Comparison of ENCODE assay signal across 11 mouse cellular contexts in the genomic region with DNA sequence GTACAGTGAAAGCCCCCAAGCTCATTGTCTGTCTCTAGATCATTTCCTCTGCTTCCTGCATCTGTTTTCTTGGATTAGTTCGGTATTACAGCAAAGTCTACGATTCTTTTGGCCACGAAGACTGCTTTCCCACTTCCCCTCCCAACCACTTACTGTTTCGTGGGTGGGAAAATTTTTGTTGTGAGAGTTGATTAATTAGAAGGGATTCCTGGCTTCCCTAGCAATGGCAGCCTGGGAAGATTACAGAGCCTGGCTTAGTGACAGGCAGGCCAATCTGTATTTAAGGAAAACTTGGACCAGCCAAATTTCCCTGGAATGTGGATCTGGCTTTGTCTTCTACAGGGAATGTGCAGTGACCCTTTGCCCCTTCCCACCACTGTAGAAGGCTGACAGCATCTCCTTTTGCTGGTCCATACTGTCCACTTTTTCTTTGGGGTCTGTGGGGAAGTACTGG. TPM values are rescaled to one million over a fixed set of nuclear protein-coding genes. Genes with fewer than 3 reads are reported as not detected.
DNase-seq lines count a peak whose midpoint lies in the region; ATAC-seq and TF ChIP-seq lines count a peak whose summit lies in the region.
"Had no signal": no experiment of that assay in that cellular context is flagged by ENCODE, and none has a peak within 500 bp of the region (broad histone marks: within the 10 kb centered on the region; RNA-seq: fewer than 3 reads in every experiment).

No protein-coding gene starts in this region.

- H3K9me3 ChIP-seq in forebrain, embryonic 10.5 days: no peaks in the 10 kb centered on the region
- H3K9me3 ChIP-seq in forebrain, postnatal 0 days (ENCODE audit: low read length): no peaks in the 10 kb centered on the region
- H3K9me3 ChIP-seq in megakaryocyte, embryonic 14.5 days: no peaks in the 10 kb centered on the region
- no peaks in the 10 kb centered on the region for H3K9me3 ChIP-seq in hindbrain, embryonic 13.5 days
- no peaks in the 10 kb centered on the region for H3K9me3 ChIP-seq in stomach, embryonic 16.5 days (replicated peaks; ENCODE audit: control insufficient read depth, low read length)

- H3K4me3 ChIP-seq in forebrain, embryonic 10.5 days: no peak overlapping the region
- no peak overlapping the region for H3K4me3 ChIP-seq in forebrain, postnatal 0 days (ENCODE audit: low read depth, low read length)
- H3K4me3 ChIP-seq in megakaryocyte, embryonic 14.5 days (replicated peaks): peak overlapping the region; percentile 75
- no peak overlapping the region for H3K4me3 ChIP-seq in hindbrain, embryonic 13.5 days
- no peak overlapping the region for H3K4me3 ChIP-seq in stomach, embryonic 16.5 days (replicated peaks; ENCODE audit: low read length)

- intact Hi-C loops in left cerebral cortex, postnatal 4 days (cut with DNase I): loop anchor here (5.0 kb wide), 3 partner anchors 200 to 1030 kb away; no protein-coding TSS in a partner anchor

- H3K4me1 ChIP-seq in forebrain, embryonic 10.5 days: peaks cover 40% of the 10 kb centered on the region
- no peaks in the 10 kb centered on the region for H3K4me1 ChIP-seq in forebrain, postnatal 0 days (ENCODE audit: insufficient read depth)
- H3K4me1 ChIP-seq in megakaryocyte, embryonic 14.5 days: peaks cover 65% of the 10 kb centered on the region
- H3K4me1 ChIP-seq in hindbrain, embryonic 13.5 days (replicated peaks): 0 out of 2 replicates have a peak, but pooled peaks cover 7% of the 10 kb centered on the region
- H3K4me1 ChIP-seq in stomach, embryonic 16.5 days (ENCODE audit: control insufficient read depth, insufficient read depth, low read length): peaks cover 14% of the 10 kb centered on the region; the same call in 1 of the 2 replicates

- no peak for DNase-seq in forebrain, embryonic 10.5 days (ENCODE audit: extremely low spot score, low spot score)
- no peak for DNase-seq in forebrain, postnatal 0 days
- no peak for DNase-seq in left cerebral cortex, postnatal 4 days
- DNase-seq in cerebellum, adult 11 months: no peak
- DNase-seq: B cell, adult 2 months; cerebellum, adult 18-20 months had no signal

- H3K4me2 ChIP-seq in forebrain, postnatal 0 days (ENCODE audit: low read depth): no peak overlapping the region
- H3K4me2 ChIP-seq in hindbrain, embryonic 13.5 days: no peak overlapping the region
- H3K4me2 ChIP-seq in stomach, embryonic 16.5 days (ENCODE audit: low read depth, low read length): no peak overlapping the region

- WGBS in forebrain, embryonic 10.5 days: 19% methylated on average over 4 of the region's 4 CpGs
- WGBS in forebrain, postnatal 0 days: 7% methylated on average over 4 of the region's 4 CpGs
- WGBS in hindbrain, embryonic 13.5 days: 13% methylated on average over 4 of the region's 4 CpGs
- 16% methylated on average over 4 of the region's 4 CpGs for WGBS in stomach, embryonic 16.5 days

- no peak for ATAC-seq in forebrain, postnatal 0 days
- ATAC-seq in megakaryocyte, adult 5-6 weeks (ENCODE audit: poor library complexity, severe bottlenecking): no peak
- ATAC-seq in hindbrain, embryonic 13.5 days (ENCODE audit: low FRiP score): 0 out of 2 replicates have a peak, but pooled peaks have one; percentile 60
- ATAC-seq in stomach, embryonic 16.5 days (ENCODE audit: insufficient read depth, low FRiP score): peak; percentile 58; the same call in 1 of the 2 replicates

- no peaks in the 10 kb centered on the region; the same call in 1 of the 2 replicates for H3K36me3 ChIP-seq in forebrain, embryonic 10.5 days (replicated peaks)
- H3K36me3 ChIP-seq in forebrain, postnatal 0 days (ENCODE audit: insufficient read depth): no peaks in the 10 kb centered on the region
- peaks cover 3% of the 10 kb centered on the region for H3K36me3 ChIP-seq in megakaryocyte, embryonic 14.5 days (replicated peaks; ENCODE audit: low read length)
- H3K36me3 ChIP-seq in hindbrain, embryonic 13.5 days: no peaks in the 10 kb centered on the region
- no peaks in the 10 kb centered on the region for H3K36me3 ChIP-seq in stomach, embryonic 16.5 days (ENCODE audit: control insufficient read depth, insufficient read depth, low read length)

- peak overlapping the region; percentile 60 for H3K27ac ChIP-seq in forebrain, embryonic 10.5 days
- H3K27ac ChIP-seq in forebrain, postnatal 0 days (ENCODE audit: low read depth, low read length): no peak overlapping the region
- H3K27ac ChIP-seq in hindbrain, embryonic 13.5 days: no peak overlapping the region
- peak overlapping the region; percentile 66; the same call in 1 of the 2 replicates for H3K27ac ChIP-seq in stomach, embryonic 16.5 days (ENCODE audit: low read length)

- no peak for TF ChIP-seq CTCF in forebrain, postnatal 0 days (IDR thresholded peaks at IDR 0.05; ENCODE audit: low read depth)

- H3K9ac ChIP-seq in forebrain, postnatal 0 days: no peak overlapping the region
- no peak overlapping the region for H3K9ac ChIP-seq in hindbrain, embryonic 13.5 days
- H3K9ac ChIP-seq in stomach, embryonic 16.5 days (ENCODE audit: low read length): no peak overlapping the region

- H3K27me3 ChIP-seq in forebrain, embryonic 10.5 days (ENCODE audit: poor library complexity, severe bottlenecking): no peaks in the 10 kb centered on the region
- H3K27me3 ChIP-seq in forebrain, postnatal 0 days (ENCODE audit: insufficient read depth, low read length): no peaks in the 10 kb centered on the region; the same call in 1 of the 2 replicates
- H3K27me3 ChIP-seq in megakaryocyte, embryonic 14.5 days (replicated peaks): no peaks in the 10 kb centered on the region
- H3K27me3 ChIP-seq in hindbrain, embryonic 13.5 days: no peaks in the 10 kb centered on the region
- H3K27me3 ChIP-seq in stomach, embryonic 16.5 days (ENCODE audit: control insufficient read depth, insufficient read depth, low read length): no peaks in the 10 kb centered on the region

RNA-seq across cellular contexts. Expression of gene AL731706.1, which starts 20.8 kb away (rescaled TPM):
- 24.6 and 25.5 TPM in 2 replicates for polyA plus RNA-seq in forebrain, embryonic 10.5 days (2016; fragmentation: Nextera tagmentation; extraction: Ambion mirVana)
- 4.0 and 12.3 TPM in 2 replicates for total RNA-seq in forebrain, postnatal 0 days (2014; rRNA removed)
- polyA plus RNA-seq in forebrain, postnatal 0 days (2015; fragmentation: Nextera tagmentation; extraction: Ambion mirVana): 17.6 and 19.3 TPM in 2 replicates
- 1.8 TPM in 1 of 2 replicates, not detected in the other for polyA plus RNA-seq in megakaryocyte, embryonic 14.5 days (2012; ENCODE audit: insufficient read depth, low replicate concordance)
- 8.2 and 9.1 TPM in 2 replicates for total RNA-seq in megakaryocyte, adult 5-6 weeks (2015)
- 15.7 and 18.2 TPM in 2 replicates for total RNA-seq in megakaryocyte, adult 5-6 weeks (2017)
- polyA plus RNA-seq in hindbrain, embryonic 13.5 days (2015; fragmentation: Nextera tagmentation; extraction: Ambion mirVana): 21.1 and 23.0 TPM in 2 replicates
- 24.7 and 32.6 TPM in 2 replicates for polyA plus RNA-seq in stomach, embryonic 16.5 days (2015; fragmentation: Nextera tagmentation; extraction: Ambion mirVana)
- total RNA-seq in left cerebral cortex, postnatal 4 days (2021): 10 to 100 TPM; 11.6 to 16.5 TPM

RNA-seq across cellular contexts. Expression of gene Mkks, which starts 20.8 kb away (rescaled TPM):
- polyA plus RNA-seq in forebrain, embryonic 10.5 days (2016; fragmentation: Nextera tagmentation; extraction: Ambion mirVana): 12.4 and 14.6 TPM in 2 replicates
- 11.9 and 14.3 TPM in 2 replicates for total RNA-seq in forebrain, postnatal 0 days (2014; rRNA removed)
- polyA plus RNA-seq in forebrain, postnatal 0 days (2015; fragmentation: Nextera tagmentation; extraction: Ambion mirVana): 6.4 and 10.3 TPM in 2 replicates
- polyA plus RNA-seq in megakaryocyte, embryonic 14.5 days (2012; ENCODE audit: insufficient read depth, low replicate concordance): not detected in 2 replicates
- total RNA-seq in megakaryocyte, adult 5-6 weeks (2015): 22.0 and 25.6 TPM in 2 replicates
- total RNA-seq in megakaryocyte, adult 5-6 weeks (2017): 4.8 and 5.9 TPM in 2 replicates
- 12.8 and 14.2 TPM in 2 replicates for polyA plus RNA-seq in hindbrain, embryonic 13.5 days (2015; fragmentation: Nextera tagmentation; extraction: Ambion mirVana)
- polyA plus RNA-seq in stomach, embryonic 16.5 days (2015; fragmentation: Nextera tagmentation; extraction: Ambion mirVana): 13.7 and 18.7 TPM in 2 replicates
- 10 to 100 TPM; 14.4 to 17.7 TPM for total RNA-seq in left cerebral cortex, postnatal 4 days (2021)

RNA-seq across cellular contexts. Expression of gene Slx4ip, which starts 21.0 kb away (rescaled TPM):
- polyA plus RNA-seq in forebrain, embryonic 10.5 days (2016; fragmentation: Nextera tagmentation; extraction: Ambion mirVana): 7.6 and 8.1 TPM in 2 replicates
- total RNA-seq in forebrain, postnatal 0 days (2014; rRNA removed): 8.5 and 13.6 TPM in 2 replicates
- 5.1 and 8.1 TPM in 2 replicates for polyA plus RNA-seq in forebrain, postnatal 0 days (2015; fragmentation: Nextera tagmentation; extraction: Ambion mirVana)
- polyA plus RNA-seq in megakaryocyte, embryonic 14.5 days (2012; ENCODE audit: insufficient read depth, low replicate concordance): 0.11 TPM in 1 of 2 replicates, not detected in the other
- 6.1 and 8.5 TPM in 2 replicates for total RNA-seq in megakaryocyte, adult 5-6 weeks (2015)
- 3.2 and 4.3 TPM in 2 replicates for total RNA-seq in megakaryocyte, adult 5-6 weeks (2017)
- 14.1 and 14.6 TPM in 2 replicates for polyA plus RNA-seq in hindbrain, embryonic 13.5 days (2015; fragmentation: Nextera tagmentation; extraction: Ambion mirVana)
- polyA plus RNA-seq in stomach, embryonic 16.5 days (2015; fragmentation: Nextera tagmentation; extraction: Ambion mirVana): 5.6 and 5.7 TPM in 2 replicates
- total RNA-seq in left cerebral cortex, postnatal 4 days (2021): 10 to 100 TPM; 11.5 to 12.3 TPM

RNA-seq across cellular contexts. Expression of gene AL731706.2, which starts 26.5 kb away (rescaled TPM):
- polyA plus RNA-seq in forebrain, embryonic 10.5 days (2016; fragmentation: Nextera tagmentation; extraction: Ambion mirVana): 34.8 and 41.4 TPM in 2 replicates
- not detected in 2 replicates for total RNA-seq in forebrain, postnatal 0 days (2014; rRNA removed)
- polyA plus RNA-seq in forebrain, postnatal 0 days (2015; fragmentation: Nextera tagmentation; extraction: Ambion mirVana): 8.4 and 16.0 TPM in 2 replicates
- polyA plus RNA-seq in megakaryocyte, embryonic 14.5 days (2012; ENCODE audit: insufficient read depth, low replicate concordance): 4.8 TPM in 1 of 2 replicates, not detected in the other
- total RNA-seq in megakaryocyte, adult 5-6 weeks (2015): 35.9 and 57.9 TPM in 2 replicates
- total RNA-seq in megakaryocyte, adult 5-6 weeks (2017): not detected in 2 replicates
- 29.6 and 37.6 TPM in 2 replicates for polyA plus RNA-seq in hindbrain, embryonic 13.5 days (2015; fragmentation: Nextera tagmentation; extraction: Ambion mirVana)
- polyA plus RNA-seq in stomach, embryonic 16.5 days (2015; fragmentation: Nextera tagmentation; extraction: Ambion mirVana): 26.9 and 53.9 TPM in 2 replicates
- not detected for total RNA-seq in left cerebral cortex, postnatal 4 days (2021)
- polyA plus RNA-seq: testis, adult 2 months had no signal

Comparison
In these comparisons a context has a peak if more than half of its experiments do, and no peak if none do; other contexts are left out.
1. H3K27ac ChIP-seq: peak in forebrain, embryonic 10.5 days (single experiment) and stomach, embryonic 16.5 days (single experiment); none in forebrain, postnatal 0 days (single experiment) and hindbrain, embryonic 13.5 days (single experiment).
2. ATAC-seq: peak in hindbrain, embryonic 13.5 days (single experiment) and stomach, embryonic 16.5 days (single experiment); none in forebrain, postnatal 0 days (single experiment) and megakaryocyte, adult 5-6 weeks (single experiment).